Mouse (Mus musculus) layer of hippocampus, adult 18-20 months (tissue): ENCODE measurements around the gene Git1. TPM values are rescaled to one million over a fixed set of nuclear protein-coding genes. Genes with fewer than 3 reads are reported as not detected.

Experiments
- DNase-seq, 2 experiments: peaks; one replicate each; pipeline ENCODE4 v3.0.0; 2022; ENCODE audit warnings: low spot score in 2 of 2
- total RNA-seq, 2 experiments: library from RNA; stranded (reverse); gene quantifications; 2 replicates each; pipeline ENCODE4 v1.2.3; 2021

Gene Git1
- total RNA-seq, 2 experiments from 2014 or later = 304 to 343 TPM

- no peak for DNase-seq
Observed at GRCm38 (mm10) chr11:77476895-77477294, 16.5 kb upstream of the Git1 start.

GRCm38 (mm10) chr11:77483043-77483442 is 10.3 kb upstream of the Git1 start:
- DNase-seq = no peak

- DNase-seq = no peak
Observed at GRCm38 (mm10) chr11:77483510-77484255, 9.7 kb upstream of the Git1 start.

GRCm38 (mm10) chr11:77485229-77485628 is 8.1 kb upstream of the Git1 start:
- no peak for DNase-seq

- peak in 1 of 2 experiments; percentile 67 for DNase-seq
Observed at GRCm38 (mm10) chr11:77486798-77487197, 6.6 kb upstream of the Git1 start.

- no peak for DNase-seq
Observed at GRCm38 (mm10) chr11:77488771-77489581, 4.4 kb upstream of the Git1 start.

GRCm38 (mm10) chr11:77489591-77490235 is 3.6 kb upstream of the Git1 start, which contains the start of gene Ankrd13b:
Ankrd13b (minus strand) TSS chr11:77489678.
- peak in 1 of 2 experiments; percentile 86 for DNase-seq

GRCm38 (mm10) chr11:77490451-77490850 is 2.9 kb upstream of the Git1 start:
- DNase-seq = peak in 1 of 2 experiments; percentile 68

- DNase-seq = peak; percentile 88 to 94
Observed at GRCm38 (mm10) chr11:77491123-77491501, 2.2 kb upstream of the Git1 start.

- DNase-seq = peak in 1 of 2 experiments; percentile 62
Observed at GRCm38 (mm10) chr11:77491502-77492291, 1.7 kb upstream of the Git1 start.

- peak in 1 of 2 experiments; percentile 67 for DNase-seq
Observed at GRCm38 (mm10) chr11:77492311-77492871, 971 bp upstream of the Git1 start.

GRCm38 (mm10) chr11:77492911-77493332 is 440 bp upstream of the Git1 start:
- peak; percentile 91 to 95 for DNase-seq

GRCm38 (mm10) chr11:77494344-77494676 is 948 bp downstream of the Git1 start:
- peak in 1 of 2 experiments; percentile 27 for DNase-seq

- DNase-seq = no peak
Observed at GRCm38 (mm10) chr11:77494782-77495181, 1.4 kb downstream of the Git1 start.

GRCm38 (mm10) chr11:77495507-77495906 is 2.1 kb downstream of the Git1 start:
- no peak for DNase-seq

GRCm38 (mm10) chr11:77497341-77497756 is 4.0 kb downstream of the Git1 start:
- DNase-seq = peak in 1 of 2 experiments; percentile 65

GRCm38 (mm10) chr11:77497851-77498250 is 4.5 kb downstream of the Git1 start:
- DNase-seq = peak in 1 of 2 experiments; percentile 62

- DNase-seq = no peak
Observed at GRCm38 (mm10) chr11:77498261-77499139, 5.1 kb downstream of the Git1 start.

GRCm38 (mm10) chr11:77499354-77499753 is 6.0 kb downstream of the Git1 start:
- peak in 1 of 2 experiments; percentile 62 for DNase-seq
